Comparison of ENCODE assay signal across 7 mouse cellular contexts in genomic region chr10:127030336-127031296, GRCm38 (mm10). TPM values are rescaled to one million over a fixed set of nuclear protein-coding genes. Genes with fewer than 3 reads are reported as not detected.
A peak's percentile ranks its signal among the peaks of the same experiment; 100 is the strongest.
DNase-seq lines count a peak whose midpoint lies in the region; ATAC-seq lines count a peak whose summit lies in the region.

Gene Tsfm (minus strand): TSS chr10:127030840.

- peak; percentile 94 for ATAC-seq in intestine, embryonic 16.5 days
- peak; percentile 91 for ATAC-seq in midbrain, embryonic 11.5 days (ENCODE audit: low FRiP score)

- H3K9me3 ChIP-seq in intestine, embryonic 16.5 days (ENCODE audit: control insufficient read depth, low read length), result no peaks in the 10 kb centered on the region
- no peaks in the 10 kb centered on the region for H3K9me3 ChIP-seq in midbrain, embryonic 11.5 days (ENCODE audit: control insufficient read depth, low read length)

- DNase-seq in adrenal gland, adult 8-10 months, result peak; percentile 85
- peak; percentile 89 for DNase-seq in embryo, embryonic 9.5 days (ENCODE audit: extremely low spot score)
- DNase-seq in gastrocnemius, postnatal 4 days (ENCODE audit: low spot score in 2 of 2), result peak; percentile 93 to 94
- peak; percentile 89 to 92 for DNase-seq in left cerebral cortex, postnatal 36 days (ENCODE audit: low spot score in 2 of 2)
- DNase-seq in midbrain, embryonic 11.5 days (ENCODE audit: low spot score, missing footprints), result peak; percentile 99
- DNase-seq in skeletal muscle tissue, adult 2 months (ENCODE audit: low read depth, low spot score), result peak; percentile 84

- no peaks in the 10 kb centered on the region for H3K27me3 ChIP-seq in intestine, embryonic 16.5 days (replicated peaks; ENCODE audit: control insufficient read depth, insufficient read depth, low read length)
- H3K27me3 ChIP-seq in midbrain, embryonic 11.5 days (ENCODE audit: control insufficient read depth, insufficient read depth, low read length), result no peaks in the 10 kb centered on the region

- peak within 1 kb of the TSS; percentile 89 for H3K4me2 ChIP-seq in intestine, embryonic 16.5 days (ENCODE audit: low read depth, low read length)
- peak within 1 kb of the TSS; percentile 69 for H3K4me2 ChIP-seq in midbrain, embryonic 11.5 days

- intact Hi-C loops in left cerebral cortex, postnatal 36 days (cut with DNase I), result loop anchor here (1.0 to 5.0 kb wide), 3 partner anchors 33 to 111 kb away; no protein-coding TSS in a partner anchor

- H3K4me1 ChIP-seq in intestine, embryonic 16.5 days (ENCODE audit: control insufficient read depth, insufficient read depth, low read length), result peaks cover 5% of the 10 kb centered on the region; the same call in 1 of the 2 replicates
- peaks cover 4% of the 10 kb centered on the region; the same call in 1 of the 2 replicates for H3K4me1 ChIP-seq in midbrain, embryonic 11.5 days (ENCODE audit: control insufficient read depth, insufficient read depth, low read length)

- peak within 1 kb of the TSS; percentile 94 for H3K4me3 ChIP-seq in intestine, embryonic 16.5 days (ENCODE audit: low read length)
- H3K4me3 ChIP-seq in midbrain, embryonic 11.5 days (ENCODE audit: low read depth, low read length), result peak within 1 kb of the TSS; percentile 88

- 6% methylated on average over 56 of the region's 56 CpGs for WGBS in intestine, embryonic 16.5 days
- WGBS in midbrain, embryonic 11.5 days, result 6% methylated on average over 56 of the region's 56 CpGs

- H3K9ac ChIP-seq in intestine, embryonic 16.5 days (ENCODE audit: low read depth, low read length), result peak within 1 kb of the TSS; percentile 96
- peak within 1 kb of the TSS; percentile 96 for H3K9ac ChIP-seq in midbrain, embryonic 11.5 days (ENCODE audit: low read length)

- H3K36me3 ChIP-seq in intestine, embryonic 16.5 days (ENCODE audit: control insufficient read depth, insufficient read depth, low read length), result peaks cover 2% of the 10 kb centered on the region
- H3K36me3 ChIP-seq in midbrain, embryonic 11.5 days (ENCODE audit: control insufficient read depth, insufficient read depth, low read length), result peaks cover 16% of the 10 kb centered on the region

- H3K27ac ChIP-seq in intestine, embryonic 16.5 days (ENCODE audit: low read length), result peak within 1 kb of the TSS; percentile 74
- H3K27ac ChIP-seq in midbrain, embryonic 11.5 days (ENCODE audit: low read depth, low read length), result peak within 1 kb of the TSS; percentile 65

RNA-seq across cellular contexts. Expression of gene Tsfm, which starts in this region (rescaled TPM):
- 10 to 100 TPM; 67.1 to 71.5 (median 68.1) TPM for total RNA-seq in adrenal gland, adult 8-10 months (2022)
- total RNA-seq in gastrocnemius, postnatal 4 days (2021), result 10 to 100 TPM; 29.2 to 38.5 TPM
- 85.7 and 100 TPM in 2 replicates for polyA plus RNA-seq in intestine, embryonic 16.5 days (2015; fragmentation: Nextera tagmentation; extraction: Ambion mirVana)
- total RNA-seq in left cerebral cortex, postnatal 36 days (2021), result 10 to 100 TPM; 21.7 to 28.8 TPM
- 80.7 and 86.0 TPM in 2 replicates for polyA plus RNA-seq in midbrain, embryonic 11.5 days (2014; fragmentation: Nextera tagmentation; extraction: Ambion mirVana)

Comparison
In these comparisons a context has a peak if more than half of its experiments do, and no peak if none do; other contexts are left out.
1. Peak in every context shown above with its lines: DNase-seq, ATAC-seq, H3K4me3 ChIP-seq and H3K27ac ChIP-seq.